In genomic region chr8:104517872-104518271, GRCm38 (mm10) we compare ENCODE assay signal across 28 mouse cellular contexts. TPM values are rescaled to one million over a fixed set of nuclear protein-coding genes. Genes with fewer than 3 reads are reported as not detected.
DNase-seq lines count a peak whose midpoint lies in the region; ATAC-seq lines count a peak whose summit lies in the region.
"Had no signal": no experiment of that assay in that cellular context is flagged by ENCODE, and none has a peak within 500 bp of the region (broad histone marks: within the 10 kb centered on the region; RNA-seq: fewer than 3 reads in every experiment).

No protein-coding gene starts in this region.

- H3K4me1 ChIP-seq in forebrain, embryonic 16.5 days (replicated peaks; ENCODE audit: control insufficient read depth, insufficient read depth, low read length), result 0 out of 2 replicates have a peak, but pooled peaks cover 2% of the 10 kb centered on the region
- H3K4me1 ChIP-seq in forebrain, embryonic 12.5 days, result no peaks in the 10 kb centered on the region
- H3K4me1 ChIP-seq: embryonic facial prominence, embryonic 10.5 days; embryonic facial prominence, embryonic 15.5 days; forebrain, embryonic 15.5 days; heart, embryonic 12.5 days; hindbrain, embryonic 13.5 days; neural tube, embryonic 15.5 days had no signal

- H3K9me3 ChIP-seq in forebrain, embryonic 16.5 days (ENCODE audit: control insufficient read depth, low read length), result no peaks in the 10 kb centered on the region
- no peaks in the 10 kb centered on the region for H3K9me3 ChIP-seq in forebrain, embryonic 12.5 days
- H3K9me3 ChIP-seq: embryonic facial prominence, embryonic 10.5 days; embryonic facial prominence, embryonic 15.5 days; forebrain, embryonic 15.5 days; G1E; heart, embryonic 12.5 days; hindbrain, embryonic 13.5 days; neural tube, embryonic 15.5 days had no signal

- no peak overlapping the region for H3K4me3 ChIP-seq in forebrain, embryonic 16.5 days (replicated peaks; ENCODE audit: low read length)
- no peak overlapping the region for H3K4me3 ChIP-seq in forebrain, embryonic 12.5 days (replicated peaks)
- H3K4me3 ChIP-seq: embryonic facial prominence, embryonic 10.5 days; embryonic facial prominence, embryonic 15.5 days; forebrain, embryonic 15.5 days; heart, adult 2 months; heart, embryonic 12.5 days; hindbrain, embryonic 13.5 days; neural tube, embryonic 15.5 days had no signal

- peak; percentile 26 for DNase-seq in cerebellum, adult 9-10 months
- DNase-seq in lung, postnatal 14 days, result peak; percentile 66
- no peak for DNase-seq in kidney, postnatal 36 days
- no peak for DNase-seq in T-cell, adult 2 months (ENCODE audit: low spot score)
- DNase-seq: adrenal gland, postnatal 14 days; heart, adult 2 months; heart, postnatal 4 days; kidney, adult 8-10 months; kidney, postnatal 14 days; liver; midbrain, embryonic 14.5 days; retina, postnatal 1 day; right cerebral cortex, postnatal 14 days; thymus, postnatal 4 days had no signal

- no peaks in the 10 kb centered on the region for H3K27me3 ChIP-seq in forebrain, embryonic 16.5 days (replicated peaks; ENCODE audit: control insufficient read depth, insufficient read depth, low read length)
- H3K27me3 ChIP-seq in forebrain, embryonic 12.5 days, result no peaks in the 10 kb centered on the region
- H3K27me3 ChIP-seq: embryonic facial prominence, embryonic 15.5 days; forebrain, embryonic 15.5 days; heart, embryonic 12.5 days; hindbrain, embryonic 13.5 days; neural tube, embryonic 15.5 days had no signal

- no peak overlapping the region for H3K4me2 ChIP-seq in forebrain, embryonic 16.5 days (ENCODE audit: low read length)
- H3K4me2 ChIP-seq in forebrain, embryonic 12.5 days, result no peak overlapping the region
- H3K4me2 ChIP-seq: embryonic facial prominence, embryonic 15.5 days; forebrain, embryonic 15.5 days; heart, embryonic 12.5 days; hindbrain, embryonic 13.5 days; neural tube, embryonic 15.5 days had no signal

- no peak overlapping the region for H3K9ac ChIP-seq in forebrain, embryonic 16.5 days (replicated peaks; ENCODE audit: low read depth, low read length)
- H3K9ac ChIP-seq in forebrain, embryonic 12.5 days, result no peak overlapping the region
- H3K9ac ChIP-seq: embryonic facial prominence, embryonic 15.5 days; forebrain, embryonic 15.5 days; heart, embryonic 12.5 days; hindbrain, embryonic 13.5 days; liver, embryonic 14.5 days; neural tube, embryonic 15.5 days had no signal

- no peak overlapping the region for H3K27ac ChIP-seq in forebrain, embryonic 16.5 days (ENCODE audit: low read length)
- H3K27ac ChIP-seq in forebrain, embryonic 12.5 days, result no peak overlapping the region
- H3K27ac ChIP-seq: embryonic facial prominence, embryonic 10.5 days; embryonic facial prominence, embryonic 15.5 days; forebrain, embryonic 15.5 days; heart, adult 2 months; hindbrain, embryonic 13.5 days; liver, embryonic 14.5 days; macrophage; neural tube, embryonic 15.5 days had no signal

- H3K36me3 ChIP-seq in forebrain, embryonic 16.5 days (ENCODE audit: control insufficient read depth, insufficient read depth), result peaks cover 25% of the 10 kb centered on the region
- H3K36me3 ChIP-seq in forebrain, embryonic 12.5 days (replicated peaks), result peaks cover 68% of the 10 kb centered on the region

- 63% methylated on average over 5 of the region's 5 CpGs for WGBS in forebrain, embryonic 16.5 days
- 88% methylated on average over 5 of the region's 5 CpGs for WGBS in forebrain, embryonic 12.5 days

- ATAC-seq in cerebellum, adult (ENCODE audit: insufficient number of reproducible peaks, low FRiP score, low TSS enrichment), result no peak
- ATAC-seq in forebrain, embryonic 16.5 days, result 0 out of 2 replicates have a peak, but pooled peaks have one; percentile 26
- no peak for ATAC-seq in forebrain, embryonic 12.5 days (ENCODE audit: low FRiP score)
- ATAC-seq: forebrain, embryonic 15.5 days; intestine, embryonic 16.5 days had no signal

RNA-seq across cellular contexts. Expression of gene Terb1, which starts 8.2 kb away (rescaled TPM):
- polyA plus RNA-seq in forebrain, embryonic 16.5 days (2015; fragmentation: Nextera tagmentation; extraction: Ambion mirVana), result 0.16 and 0.25 TPM in 2 replicates
- polyA plus RNA-seq in forebrain, embryonic 12.5 days (2016; fragmentation: Nextera tagmentation; extraction: Ambion mirVana), result 0.18 and 0.32 TPM in 2 replicates
- polyA plus RNA-seq: G1E; heart, adult 2 months; liver, embryonic 14.5 days; macrophage; small intestine, adult 2 months had no signal

RNA-seq across cellular contexts. Expression of gene Nae1, which starts 16.6 kb away (rescaled TPM):
- polyA plus RNA-seq in forebrain, embryonic 16.5 days (2015; fragmentation: Nextera tagmentation; extraction: Ambion mirVana), result 122 and 131 TPM in 2 replicates
- 124 and 128 TPM in 2 replicates for polyA plus RNA-seq in forebrain, embryonic 12.5 days (2016; fragmentation: Nextera tagmentation; extraction: Ambion mirVana)

RNA-seq across cellular contexts. Expression of gene Car7, which starts 16.6 kb away (rescaled TPM):
- polyA plus RNA-seq in forebrain, embryonic 16.5 days (2015; fragmentation: Nextera tagmentation; extraction: Ambion mirVana), result 1.6 and 1.9 TPM in 2 replicates
- 1.5 and 1.6 TPM in 2 replicates for polyA plus RNA-seq in forebrain, embryonic 12.5 days (2016; fragmentation: Nextera tagmentation; extraction: Ambion mirVana)

Comparison
In these comparisons a context has a peak if more than half of its experiments do, and no peak if none do; other contexts are left out.
1. DNase-seq: peak in cerebellum, adult 9-10 months (single experiment) and lung, postnatal 14 days (single experiment); none in kidney, postnatal 36 days (0 of 2) and T-cell, adult 2 months (single experiment).